Mouse (Mus musculus): ENCODE data around the gene Chrm3. TPM values are rescaled to one million over a fixed set of nuclear protein-coding genes. Genes with fewer than 3 reads are reported as not detected.

Gene Chrm3
- polyA plus RNA-seq, 1 experiment from 2014 or later: 3.4 TPM

DNA sequence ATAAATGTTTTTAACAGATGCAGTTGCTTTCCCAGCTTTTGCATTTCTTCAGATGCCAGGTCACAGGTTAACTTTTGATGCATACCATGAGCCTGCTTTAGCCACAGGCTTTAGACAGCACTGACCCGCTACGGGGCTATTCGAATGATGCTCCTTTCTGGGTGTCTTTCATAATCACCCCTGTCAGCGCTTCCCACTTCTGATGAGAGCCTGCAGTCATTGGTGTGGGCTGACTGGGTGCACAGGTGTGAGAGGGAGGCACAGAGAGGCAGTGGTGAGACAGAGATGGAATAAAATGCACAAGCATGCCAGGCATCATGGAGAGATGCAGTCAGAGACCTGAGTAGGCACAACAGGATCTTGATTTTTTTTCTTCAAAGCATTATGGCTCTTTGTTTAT lies 221.8 kb downstream of the Chrm3 start:
- WGBS: 95% methylated on average over 4 of the region's 4 CpGs
- no peak for ATAC-seq (ENCODE audit: low FRiP score)
- Histone ChIP-seq H3K4me3 (replicated peaks) (no peak overlapping the region), H3K4me2 (no peak overlapping the region), H3K36me3 (no peaks in the 10 kb centered on the region), H3K27me3 (replicated peaks) (no peaks in the 10 kb centered on the region), H3K9ac (replicated peaks) (no peak overlapping the region), H3K4me1 (no peaks in the 10 kb centered on the region), H3K9me3 (replicated peaks) (no peaks in the 10 kb centered on the region), H3K27ac (replicated peaks) (no peak overlapping the region)

DNA sequence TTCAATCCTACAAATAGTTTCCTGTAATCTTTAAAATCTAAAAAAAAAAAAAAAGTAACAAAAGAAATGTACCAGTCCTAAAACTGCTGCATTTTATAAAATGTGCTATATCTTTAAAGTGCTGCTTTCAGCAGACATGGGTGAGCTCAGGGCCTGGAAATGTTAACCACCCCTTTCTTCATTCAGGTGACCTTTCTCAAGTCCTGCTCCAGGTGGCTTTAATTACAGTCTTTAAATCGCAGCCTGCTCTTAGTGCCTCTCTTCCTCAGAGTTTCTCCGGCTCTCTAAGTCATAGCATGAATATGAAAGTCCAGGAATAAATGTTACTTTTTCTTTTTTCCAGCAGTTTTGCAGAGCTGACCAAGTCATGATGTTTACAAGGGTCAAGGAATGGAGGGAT lies 229.6 kb downstream of the Chrm3 start:
- WGBS: 85% methylated on average over 2 of the region's 2 CpGs
- Histone ChIP-seq H3K27ac (replicated peaks) (no peak overlapping the region), H3K27me3 (replicated peaks) (no peaks in the 10 kb centered on the region), H3K4me1 (no peaks in the 10 kb centered on the region), H3K4me3 (replicated peaks) (no peak overlapping the region), H3K9me3 (replicated peaks) (no peaks in the 10 kb centered on the region), H3K4me2 (no peak overlapping the region), H3K9ac (replicated peaks) (no peak overlapping the region), H3K36me3 (no peaks in the 10 kb centered on the region)
- ATAC-seq (ENCODE audit: low FRiP score): no peak

DNA sequence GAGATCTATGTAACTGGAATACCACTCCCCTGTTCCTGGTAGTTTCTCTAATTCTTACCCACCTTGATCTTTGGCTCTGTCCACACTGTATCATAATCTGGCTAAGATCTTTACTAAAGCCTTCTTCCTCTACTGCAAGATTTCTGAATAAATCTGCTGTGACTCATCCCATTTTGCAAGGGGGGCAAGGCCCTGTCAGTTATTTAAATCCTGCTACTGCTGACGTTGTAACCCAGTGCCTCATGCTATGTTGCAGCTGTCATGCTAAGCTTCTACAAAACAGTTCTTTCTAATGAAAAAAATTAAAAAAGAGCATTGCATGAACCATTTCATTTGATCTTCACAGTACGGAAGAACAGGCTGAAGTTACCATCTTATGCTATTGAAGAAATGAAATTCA lies 248.4 kb downstream of the Chrm3 start:
- WGBS: 82% methylated on average over 2 of the region's 2 CpGs
- Histone ChIP-seq H3K36me3 (no peaks in the 10 kb centered on the region), H3K4me3 (replicated peaks) (no peak overlapping the region), H3K27ac (replicated peaks) (no peak overlapping the region), H3K4me1 (no peaks in the 10 kb centered on the region), H3K9me3 (replicated peaks) (no peaks in the 10 kb centered on the region), H3K4me2 (no peak overlapping the region), H3K9ac (replicated peaks) (no peak overlapping the region), H3K27me3 (replicated peaks) (no peaks in the 10 kb centered on the region)
- no peak for ATAC-seq (ENCODE audit: low FRiP score)

DNA sequence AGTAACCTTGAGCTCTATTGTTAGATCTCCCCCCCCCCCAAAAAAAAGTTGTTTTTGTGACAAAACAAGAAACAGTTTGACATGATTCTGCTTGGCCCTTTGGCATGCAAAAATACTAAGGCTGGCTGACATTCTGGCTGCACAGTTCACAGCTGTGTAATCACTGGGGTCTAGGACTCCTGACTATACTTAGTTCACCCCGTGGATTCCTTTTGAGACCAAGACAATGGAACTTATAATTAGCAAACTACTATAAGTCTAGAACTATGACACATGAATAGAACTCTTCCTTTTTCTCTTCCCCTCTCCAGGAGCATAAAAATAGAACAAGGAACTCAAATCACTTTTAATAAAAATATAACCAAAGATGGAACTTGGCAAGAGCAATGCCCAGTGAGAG lies 251.1 kb downstream of the Chrm3 start:
- Histone ChIP-seq H3K4me3 (replicated peaks) (no peak overlapping the region), H3K4me2 (no peak overlapping the region), H3K36me3 (no peaks in the 10 kb centered on the region), H3K27me3 (replicated peaks) (no peaks in the 10 kb centered on the region), H3K4me1 (no peaks in the 10 kb centered on the region), H3K9me3 (replicated peaks) (no peaks in the 10 kb centered on the region), H3K9ac (replicated peaks) (no peak overlapping the region), H3K27ac (replicated peaks) (no peak overlapping the region)
- no peak for ATAC-seq (ENCODE audit: low FRiP score)
- 56% methylated on average over 1 of the region's 1 CpGs for WGBS

DNA sequence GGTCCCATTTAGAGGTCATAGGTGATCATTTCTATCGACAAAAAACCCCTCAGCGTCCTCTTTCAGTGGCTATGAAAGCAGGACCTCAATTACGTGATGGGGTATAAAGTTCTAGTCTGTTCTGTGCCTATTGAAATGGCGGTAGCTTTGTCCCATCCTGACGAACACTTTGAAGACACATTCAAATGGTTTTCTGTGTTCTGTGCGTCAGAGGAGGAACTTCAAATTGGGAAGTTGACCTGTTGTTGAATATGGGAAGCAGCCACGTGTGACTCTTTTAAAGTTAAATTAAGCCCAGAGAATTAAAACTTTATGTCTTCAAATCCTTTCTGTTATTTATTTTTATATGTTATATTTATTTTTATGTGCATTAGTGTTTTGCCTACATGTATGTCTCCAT lies 253.3 kb downstream of the Chrm3 start:
- H3K4me2 ChIP-seq: no peak overlapping the region
- WGBS: 77% methylated on average over 7 of the region's 7 CpGs
- H3K4me1 ChIP-seq: no peaks in the 10 kb centered on the region
- no peaks in the 10 kb centered on the region for H3K9me3 ChIP-seq (replicated peaks)
- H3K27me3 ChIP-seq (replicated peaks): no peaks in the 10 kb centered on the region
- H3K4me3 ChIP-seq (replicated peaks): no peak overlapping the region
- H3K36me3 ChIP-seq: no peaks in the 10 kb centered on the region
- H3K27ac ChIP-seq (replicated peaks): no peak overlapping the region
- ATAC-seq (ENCODE audit: low FRiP score): no peak
- no peak overlapping the region for H3K9ac ChIP-seq (replicated peaks)

DNA sequence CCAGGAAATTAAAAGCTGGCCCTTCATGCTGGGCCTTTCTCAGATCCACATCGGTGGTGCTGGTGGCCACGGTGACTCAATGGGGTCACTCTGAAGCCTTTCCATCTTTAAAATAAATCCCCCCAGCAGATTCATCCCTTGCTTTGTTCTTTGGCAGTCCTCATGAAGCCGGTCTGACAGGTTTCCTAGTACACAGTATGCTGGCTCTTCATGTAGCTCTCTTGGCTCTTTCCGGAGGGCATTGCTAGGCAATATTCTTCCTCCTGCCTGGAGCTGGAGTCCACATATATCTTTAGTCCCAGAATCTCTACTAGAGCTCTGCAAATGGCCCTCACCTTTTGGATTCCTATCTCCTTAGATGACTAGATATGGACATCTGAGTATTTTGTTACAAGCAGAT lies 269.9 kb downstream of the Chrm3 start:
- H3K9me3 ChIP-seq (replicated peaks): no peaks in the 10 kb centered on the region
- H3K4me3 ChIP-seq (replicated peaks): no peak overlapping the region
- no peak overlapping the region for H3K27ac ChIP-seq (replicated peaks)
- no peak overlapping the region for H3K9ac ChIP-seq (replicated peaks)
- no peak for ATAC-seq (ENCODE audit: low FRiP score)
- H3K4me2 ChIP-seq: no peak overlapping the region
- WGBS: 90% methylated on average over 4 of the region's 4 CpGs
- H3K27me3 ChIP-seq (replicated peaks): no peaks in the 10 kb centered on the region
- H3K4me1 ChIP-seq: no peaks in the 10 kb centered on the region
- H3K36me3 ChIP-seq: no peaks in the 10 kb centered on the region

DNA sequence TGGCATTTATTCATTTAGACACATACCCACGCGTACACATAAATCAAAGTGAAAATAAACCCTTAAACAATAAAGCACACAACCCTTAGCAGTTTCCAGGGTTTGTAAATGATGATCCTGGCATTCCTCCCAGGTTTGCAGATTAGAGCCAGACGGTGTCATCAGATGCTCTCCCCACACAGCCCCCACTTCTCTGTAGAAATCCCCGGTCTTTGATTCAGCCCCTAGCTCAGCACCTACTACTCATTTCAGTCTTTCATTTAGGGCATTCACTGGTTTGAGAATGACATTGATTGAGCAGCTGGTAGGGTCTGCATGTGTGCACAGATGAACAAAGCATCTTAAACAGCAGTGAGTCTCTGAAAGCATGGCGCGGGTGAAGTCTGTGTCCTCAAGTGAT lies 274.3 kb downstream of the Chrm3 start:
- Histone ChIP-seq H3K4me2 (no peak overlapping the region), H3K9ac (replicated peaks) (no peak overlapping the region), H3K27ac (replicated peaks) (no peak overlapping the region), H3K4me1 (no peaks in the 10 kb centered on the region), H3K9me3 (replicated peaks) (no peaks in the 10 kb centered on the region), H3K4me3 (replicated peaks) (no peak overlapping the region), H3K27me3 (replicated peaks) (no peaks in the 10 kb centered on the region), H3K36me3 (no peaks in the 10 kb centered on the region)
- WGBS: 85% methylated on average over 6 of the region's 6 CpGs
- no peak for ATAC-seq (ENCODE audit: low FRiP score)

DNA sequence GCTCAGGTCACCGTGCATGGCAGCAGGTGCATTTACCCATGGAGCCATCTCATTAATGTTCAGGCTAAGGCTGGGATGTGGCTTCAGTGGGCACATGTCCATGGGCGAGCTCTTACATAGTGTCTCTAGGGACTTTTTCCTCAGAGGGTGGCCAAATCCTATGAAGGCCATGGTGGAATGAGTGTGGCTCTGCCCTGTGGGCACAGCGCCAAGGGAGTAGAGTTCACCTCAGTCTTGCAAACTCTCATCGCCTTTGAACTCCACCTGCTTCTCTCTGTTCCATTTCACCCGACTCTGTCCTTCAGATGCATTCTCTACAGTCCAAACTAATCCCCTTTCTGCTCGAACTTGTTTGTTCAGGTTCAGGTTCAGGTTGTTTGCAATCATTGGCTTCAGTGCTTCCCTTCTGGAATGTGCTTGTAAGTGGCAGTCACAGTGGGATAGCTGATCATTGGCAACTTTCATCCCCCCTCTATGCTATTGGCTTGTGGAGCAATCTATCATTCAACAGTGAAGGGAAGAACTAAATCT lies 278.7 kb downstream of the Chrm3 start:
- Histone ChIP-seq H3K27me3 (replicated peaks) (no peaks in the 10 kb centered on the region), H3K9me3 (replicated peaks) (no peaks in the 10 kb centered on the region), H3K4me1 (no peaks in the 10 kb centered on the region), H3K4me2 (no peak overlapping the region), H3K27ac (replicated peaks) (no peak overlapping the region), H3K9ac (replicated peaks) (no peak overlapping the region), H3K4me3 (replicated peaks) (no peak overlapping the region), H3K36me3 (no peaks in the 10 kb centered on the region)
- WGBS: 92% methylated on average over 6 of the region's 6 CpGs
- no peak for ATAC-seq (ENCODE audit: low FRiP score)

DNA sequence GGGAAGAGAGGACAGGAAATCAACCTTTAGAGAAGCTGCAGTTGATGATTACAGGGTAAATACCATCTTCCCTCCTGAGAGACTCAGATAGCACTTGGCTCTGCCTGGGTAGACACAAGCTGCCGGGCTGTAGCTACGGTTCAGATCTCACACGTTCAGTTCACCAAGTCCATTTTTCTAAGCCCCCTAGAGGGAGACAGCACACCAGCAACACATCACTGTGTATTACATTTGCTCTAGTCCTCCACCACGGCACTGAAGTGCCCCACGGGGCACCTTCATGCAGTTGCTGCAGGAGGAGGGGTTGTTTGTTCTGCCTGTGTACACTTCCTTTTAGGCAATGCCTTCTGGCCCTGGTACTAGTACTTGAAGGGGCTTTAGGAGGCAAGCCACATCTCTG lies 289.5 kb downstream of the Chrm3 start:
- H3K36me3 ChIP-seq: no peaks in the 10 kb centered on the region
- H3K4me2 ChIP-seq: no peak overlapping the region
- no peak overlapping the region for H3K27ac ChIP-seq (replicated peaks)
- H3K9me3 ChIP-seq (replicated peaks): no peaks in the 10 kb centered on the region
- 23% methylated on average over 5 of the region's 5 CpGs for WGBS
- H3K4me1 ChIP-seq: peaks cover 5% of the 10 kb centered on the region; the same call in 1 of the 2 replicates
- H3K27me3 ChIP-seq (replicated peaks): no peaks in the 10 kb centered on the region
- ATAC-seq (ENCODE audit: low FRiP score): peak; percentile 88
- H3K9ac ChIP-seq (replicated peaks): no peak overlapping the region
- no peak overlapping the region for H3K4me3 ChIP-seq (replicated peaks)

DNA sequence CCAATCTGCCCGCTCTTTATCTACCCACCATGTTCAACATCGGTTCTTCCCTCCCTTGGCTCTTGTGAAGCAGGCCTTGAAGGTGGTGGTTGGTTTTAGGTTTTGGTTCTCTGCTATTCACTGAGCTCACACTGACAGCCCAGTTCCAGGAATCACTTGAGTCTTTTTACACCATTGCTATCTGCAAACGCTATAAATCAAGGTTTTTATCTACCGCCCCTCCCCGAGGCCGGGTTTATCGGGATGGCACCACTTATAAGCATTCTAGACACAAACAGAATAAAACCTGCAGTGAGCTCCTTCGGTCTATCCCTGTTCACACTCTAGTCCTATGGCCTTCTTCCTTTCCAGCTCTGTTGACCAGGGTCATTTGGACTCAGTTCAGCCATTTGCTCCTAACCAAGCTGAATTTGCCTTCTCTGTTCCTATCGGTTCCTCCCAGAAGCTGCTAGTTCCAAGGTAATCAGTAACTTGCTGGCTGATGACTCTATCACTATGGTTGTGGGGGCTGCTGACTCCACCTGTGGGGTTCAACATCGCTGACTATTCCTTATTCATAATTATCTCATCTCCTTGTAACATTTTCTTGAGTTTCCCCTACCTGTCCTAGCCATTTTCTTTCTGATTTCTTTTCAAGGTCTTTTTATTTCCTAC lies 291.6 kb downstream of the Chrm3 start:
- Histone ChIP-seq H3K4me1 (peaks cover 5% of the 10 kb centered on the region; the same call in 1 of the 2 replicates), H3K27me3 (replicated peaks) (no peaks in the 10 kb centered on the region), H3K9me3 (replicated peaks) (no peaks in the 10 kb centered on the region), H3K4me3 (replicated peaks) (no peak overlapping the region), H3K27ac (replicated peaks) (no peak overlapping the region), H3K4me2 (no peak overlapping the region), H3K9ac (replicated peaks) (no peak overlapping the region), H3K36me3 (no peaks in the 10 kb centered on the region)
- 91% methylated on average over 10 of the region's 10 CpGs for WGBS
- no peak for ATAC-seq (ENCODE audit: low FRiP score)

DNA sequence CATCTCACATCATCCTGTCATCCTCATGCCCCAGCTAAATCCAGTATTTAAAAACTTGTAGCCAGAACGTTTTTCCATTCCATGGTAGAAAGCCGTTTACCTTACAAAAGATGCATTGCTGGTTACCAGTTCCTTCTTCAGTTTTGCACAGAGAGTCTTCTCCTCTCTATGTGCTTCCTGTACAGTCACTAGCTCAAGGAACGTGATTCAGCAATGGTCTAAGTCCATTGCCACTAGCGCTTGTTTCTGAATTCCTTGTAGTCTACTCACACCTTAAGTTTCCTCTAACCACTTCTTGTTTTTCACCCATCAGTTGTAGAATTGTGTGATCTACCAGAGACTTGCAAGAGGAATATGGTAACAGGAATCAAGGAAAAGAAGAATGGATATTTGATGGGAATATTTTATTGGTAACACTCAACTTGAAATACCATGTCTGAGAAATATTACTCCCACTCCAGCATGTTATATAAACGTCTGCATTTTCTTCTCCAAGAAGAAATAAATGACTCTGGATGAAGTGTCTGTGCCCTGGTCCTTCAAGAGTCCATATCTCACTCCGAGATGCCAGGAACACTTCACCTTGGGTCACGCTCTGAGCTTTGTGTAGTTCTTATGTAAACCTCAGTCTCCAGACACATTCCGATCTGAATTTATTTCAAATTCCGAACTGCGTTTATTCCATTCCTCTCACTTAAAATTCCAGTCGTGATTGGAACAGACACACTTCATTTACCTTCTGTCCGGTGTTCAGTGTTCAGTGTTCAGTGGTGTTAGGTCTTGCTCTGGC lies 293.6 kb downstream of the Chrm3 start:
- WGBS: 86% methylated on average over 12 of the region's 12 CpGs
- Histone ChIP-seq H3K9ac (replicated peaks) (no peak overlapping the region), H3K9me3 (replicated peaks) (no peaks in the 10 kb centered on the region), H3K4me1 (peaks cover 5% of the 10 kb centered on the region; the same call in 1 of the 2 replicates), H3K4me2 (no peak overlapping the region), H3K4me3 (replicated peaks) (no peak overlapping the region), H3K27me3 (replicated peaks) (no peaks in the 10 kb centered on the region), H3K36me3 (no peaks in the 10 kb centered on the region), H3K27ac (replicated peaks) (no peak overlapping the region)
- ATAC-seq (ENCODE audit: low FRiP score): no peak

DNA sequence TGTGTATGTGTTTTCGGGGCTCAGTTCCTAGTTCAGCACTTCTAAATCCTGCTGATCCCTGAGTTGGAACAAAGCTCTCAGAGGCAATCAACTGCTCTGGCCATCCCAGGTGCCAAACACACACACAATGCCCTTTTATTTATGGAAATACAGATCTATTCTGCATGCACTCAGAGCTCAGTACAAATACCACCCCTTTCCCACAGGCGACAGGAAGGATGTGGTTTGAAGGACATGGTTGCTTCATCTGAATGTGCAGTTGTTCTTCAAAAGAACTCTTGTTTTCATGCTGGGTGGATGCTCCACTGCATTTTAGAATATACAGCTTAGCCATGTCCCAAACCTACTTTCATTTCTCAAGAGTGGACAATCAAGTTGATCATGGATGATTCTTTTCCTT lies 294.9 kb downstream of the Chrm3 start:
- H3K4me2 ChIP-seq: no peak overlapping the region
- WGBS: 77% methylated on average over 2 of the region's 2 CpGs
- H3K36me3 ChIP-seq: no peaks in the 10 kb centered on the region
- no peaks in the 10 kb centered on the region for H3K4me1 ChIP-seq
- no peak overlapping the region for H3K27ac ChIP-seq (replicated peaks)
- H3K27me3 ChIP-seq (replicated peaks): no peaks in the 10 kb centered on the region
- H3K9me3 ChIP-seq (replicated peaks): no peaks in the 10 kb centered on the region
- no peak overlapping the region for H3K9ac ChIP-seq (replicated peaks)
- ATAC-seq (ENCODE audit: low FRiP score): no peak
- no peak overlapping the region for H3K4me3 ChIP-seq (replicated peaks)
